Mouse (Mus musculus) heart, postnatal 0 days (tissue): ENCODE measurements around the gene Exoc6.

ENCODE experiments used
- CTCF ChIP-seq: IDR thresholded peaks from 2 replicates; pipeline ENCODE4 v1.5.1; 2016; ENCODE audit warnings: antibody characterized with exemption, control low read depth, low read depth
- EP300 ChIP-seq: IDR thresholded peaks from 2 replicates; pipeline ENCODE4 v1.6.1; 2016; ENCODE audit warnings: antibody characterized with exemption, low read depth

DNA sequence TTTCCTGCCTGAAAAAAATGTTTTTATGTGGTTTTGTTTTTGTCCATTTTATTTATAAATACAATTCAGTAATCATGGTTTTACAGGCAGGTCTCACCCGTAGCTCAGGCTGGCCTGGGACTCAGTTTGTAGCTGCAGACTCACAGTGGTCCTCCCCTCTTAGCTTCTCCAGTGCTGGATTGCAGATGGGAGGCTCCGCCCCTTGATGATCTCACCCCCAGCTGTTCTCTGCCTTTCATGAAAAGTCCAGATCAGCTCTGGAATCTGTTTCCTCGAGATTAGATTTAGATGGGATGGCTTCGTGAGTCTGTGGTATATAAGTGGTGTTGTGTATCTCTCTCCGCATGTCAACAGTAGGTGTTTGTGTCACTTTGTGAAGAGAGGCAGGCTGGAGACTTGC lies 24.6 kb downstream of the Exoc6 start:
- TF ChIP-seq CTCF (no peak), EP300 (no peak)
